Mouse (Mus musculus) midbrain, embryonic 12.5 days (tissue): Measurements from ENCODE around the gene Nphp4. TPM values are rescaled to one million over a fixed set of nuclear protein-coding genes. Genes with fewer than 3 reads are reported as not detected.

ENCODE experiments used
- ATAC-seq: fragments of 200-750 bp; cut with Nextera tagmentation; 2 replicates; pipeline ENCODE4 v1.8.0; 2017; ENCODE audit warnings: low read depth, moderate TSS enrichment, moderate library complexity; ENCODE audit not compliant: low FRiP score
- H3K27ac ChIP-seq: fragments of 300-500 bp; sonication (generic); replicated peaks from 2 replicates; pipeline ENCODE4 v1.5.1; 2016; ENCODE audit warnings: mild to moderate bottlenecking
- H3K27me3 ChIP-seq: fragments of 300-500 bp; sonication (generic); 2 replicates; pipeline ENCODE4 v1.6.1; 2016; ENCODE audit warnings: mild to moderate bottlenecking
- H3K36me3 ChIP-seq: fragments of 300-500 bp; sonication (generic); 2 replicates; pipeline ENCODE4 v1.6.1; 2016
- H3K4me1 ChIP-seq: fragments of 300-500 bp; sonication (generic); 2 replicates; pipeline ENCODE4 v1.6.1; 2016
- H3K4me2 ChIP-seq: fragments of 300-500 bp; sonication (generic); replicated peaks from 2 replicates; pipeline ENCODE4 v1.6.1; 2016; ENCODE audit warnings: mild to moderate bottlenecking, moderate library complexity
- H3K4me3 ChIP-seq: fragments of 300-500 bp; sonication (generic); 2 replicates; pipeline ENCODE4 v1.5.1; 2016; ENCODE audit warnings: mild to moderate bottlenecking
- H3K9ac ChIP-seq: fragments of 300-500 bp; sonication (generic); replicated peaks from 2 replicates; pipeline ENCODE4 v1.6.1; 2016; ENCODE audit warnings: mild to moderate bottlenecking, moderate library complexity
- H3K9me3 ChIP-seq: fragments of 300-500 bp; sonication (generic); 2 replicates; pipeline ENCODE4 v1.6.1; 2016; ENCODE audit warnings: mild to moderate bottlenecking
- WGBS: fragments of 180-500 bp; shearing (Covaris S2); methylation state at CpG from one replicate; pipeline ENCODE4 v1.1.7; 2016; 5-methylcytosine and 5-hydroxymethylcytosine counted together
- polyA plus RNA-seq: library from polyadenylated mRNA; unstranded; fragments of >200 nt; fragmentation: Nextera tagmentation; extraction: Ambion mirVana; gene quantifications from 2 replicates; pipeline ENCODE4 v1.2.1, GENCODE M21; 2016

Nphp4 gene
- polyA plus RNA-seq, 1 experiment from 2014 or later: 8.1 TPM

- 65% methylated on average over 12 of the region's 12 CpGs for WGBS
- no peak overlapping the region for H3K27ac ChIP-seq
- H3K9ac ChIP-seq: no peak overlapping the region
- no peak overlapping the region for H3K4me2 ChIP-seq
- no peak for ATAC-seq
- 0 out of 2 replicates have a peak, but pooled peaks cover 2% of the 10 kb centered on the region for H3K27me3 ChIP-seq
- peaks cover 6% of the 10 kb centered on the region; the same call in 1 of the 2 replicates for H3K4me1 ChIP-seq
- no peak overlapping the region for H3K4me3 ChIP-seq
- H3K36me3 ChIP-seq: no peaks in the 10 kb centered on the region
- no peaks in the 10 kb centered on the region for H3K9me3 ChIP-seq
These were observed 97.8 kb downstream of the Nphp4 start for GRCm38 (mm10) chr4:152574266-152574665.

- Histone ChIP-seq H3K9me3 (no peaks in the 10 kb centered on the region), H3K4me1 (peaks cover 4% of the 10 kb centered on the region; the same call in 1 of the 2 replicates), H3K4me2 (no peak overlapping the region), H3K36me3 (no peaks in the 10 kb centered on the region), H3K27me3 (no peaks in the 10 kb centered on the region), H3K9ac (no peak overlapping the region), H3K27ac (no peak overlapping the region; the same call in 1 of the 2 replicates), H3K4me3 (no peak overlapping the region)
- ATAC-seq: no peak
- WGBS: 46% methylated on average over 4 of the region's 4 CpGs
These were observed 100.3 kb downstream of the Nphp4 start for GRCm38 (mm10) chr4:152576826-152577225.

DNA sequence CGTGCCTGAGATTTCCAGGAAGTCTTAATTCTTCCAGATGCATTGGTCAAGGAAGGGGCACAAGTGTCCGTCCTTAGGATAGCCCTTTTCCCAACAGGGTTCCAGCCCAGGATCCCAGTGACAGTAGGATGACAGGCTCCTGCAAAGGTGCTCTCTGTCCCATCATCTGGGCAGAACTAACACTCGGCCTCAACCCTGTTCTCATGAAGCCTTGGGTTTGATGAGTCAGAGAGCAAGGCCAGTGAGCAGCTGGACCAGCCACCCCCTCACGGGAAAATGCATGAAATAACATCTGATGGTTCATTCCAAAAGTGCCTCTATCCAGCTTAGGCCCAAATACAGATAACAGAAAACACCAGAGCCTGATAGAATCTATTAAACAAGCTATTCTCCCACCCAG, 103.5 kb downstream of the Nphp4 start:
- no peak for ATAC-seq
- no peaks in the 10 kb centered on the region for H3K36me3 ChIP-seq
- no peaks in the 10 kb centered on the region for H3K9me3 ChIP-seq
- H3K4me3 ChIP-seq: no peak overlapping the region
- no peak overlapping the region for H3K27ac ChIP-seq
- no peak overlapping the region for H3K4me2 ChIP-seq
- no peaks in the 10 kb centered on the region for H3K27me3 ChIP-seq
- peaks cover 4% of the 10 kb centered on the region; the same call in 1 of the 2 replicates for H3K4me1 ChIP-seq
- WGBS: 82% methylated on average over 4 of the region's 4 CpGs
- H3K9ac ChIP-seq: no peak overlapping the region

- peaks cover 5% of the 10 kb centered on the region; the same call in 1 of the 2 replicates for H3K4me1 ChIP-seq
- H3K4me2 ChIP-seq: no peak overlapping the region
- H3K27me3 ChIP-seq: no peaks in the 10 kb centered on the region
- H3K4me3 ChIP-seq: no peak overlapping the region
- no peaks in the 10 kb centered on the region for H3K36me3 ChIP-seq
- no peak for ATAC-seq
- no peaks in the 10 kb centered on the region for H3K9me3 ChIP-seq
- 42% methylated on average over 6 of the region's 6 CpGs for WGBS
- H3K9ac ChIP-seq: no peak overlapping the region
- no peak overlapping the region for H3K27ac ChIP-seq
These were observed 105.7 kb downstream of the Nphp4 start for GRCm38 (mm10) chr4:152582206-152582605.

GRCm38 (mm10) chr4:152583616-152584015, 107.1 kb downstream of the Nphp4 start:
- H3K4me1 ChIP-seq: peaks cover 5% of the 10 kb centered on the region; the same call in 1 of the 2 replicates
- H3K9ac ChIP-seq: no peak overlapping the region
- H3K4me2 ChIP-seq: no peak overlapping the region
- no peak overlapping the region for H3K27ac ChIP-seq
- ATAC-seq: no peak
- no peaks in the 10 kb centered on the region for H3K9me3 ChIP-seq
- H3K4me3 ChIP-seq: no peak overlapping the region
- WGBS: 72% methylated on average over 6 of the region's 6 CpGs
- H3K27me3 ChIP-seq: no peaks in the 10 kb centered on the region
- no peaks in the 10 kb centered on the region for H3K36me3 ChIP-seq

DNA sequence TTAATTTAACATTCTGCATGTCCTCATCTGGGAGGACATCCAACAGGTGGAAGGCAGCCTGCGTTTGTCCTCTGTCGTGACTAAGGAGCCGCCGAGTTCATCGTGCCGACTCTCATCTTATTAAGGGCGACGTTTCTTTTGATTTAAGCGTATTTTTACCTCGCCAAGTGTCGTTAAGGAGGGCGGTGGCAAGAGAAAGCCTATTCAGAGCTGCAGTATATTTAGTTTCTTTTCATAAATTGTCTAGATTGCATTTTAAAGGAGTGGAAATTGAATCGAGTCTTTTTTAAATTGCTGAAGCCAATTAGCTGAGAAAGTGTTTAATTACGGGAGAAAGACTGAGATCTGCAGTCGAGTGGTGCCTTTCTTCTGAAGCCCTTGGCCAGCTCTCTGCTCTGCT, 109.0 kb downstream of the Nphp4 start:
- Histone ChIP-seq H3K4me3 (no peak overlapping the region), H3K36me3 (no peaks in the 10 kb centered on the region), H3K27ac (no peak overlapping the region), H3K4me1 (peaks cover 5% of the 10 kb centered on the region; the same call in 1 of the 2 replicates), H3K9me3 (no peaks in the 10 kb centered on the region), H3K27me3 (no peaks in the 10 kb centered on the region), H3K9ac (no peak overlapping the region), H3K4me2 (no peak overlapping the region)
- ATAC-seq: no peak
- WGBS: 80% methylated on average over 15 of the region's 15 CpGs

DNA sequence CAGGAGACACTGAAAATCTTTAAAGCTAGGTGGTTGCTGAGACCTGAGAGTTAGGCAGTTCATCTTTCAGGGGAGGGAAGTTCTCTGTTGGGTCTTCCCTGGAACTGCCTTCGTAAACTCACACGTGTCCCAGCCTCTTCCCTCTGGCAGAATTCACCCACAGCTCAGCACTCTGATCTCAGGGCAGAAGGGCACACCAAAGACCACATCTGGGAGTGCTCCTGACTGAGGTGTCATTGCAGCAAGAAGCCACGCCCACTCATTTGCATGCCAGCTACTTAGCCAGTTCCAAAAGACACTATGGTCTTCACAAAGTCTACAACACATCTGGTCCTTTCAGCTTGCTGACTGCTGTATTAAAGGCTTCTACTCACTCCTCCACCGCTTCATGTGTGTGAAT, 109.7 kb downstream of the Nphp4 start:
- 46% methylated on average over 4 of the region's 4 CpGs for WGBS
- no peak overlapping the region for H3K27ac ChIP-seq
- H3K27me3 ChIP-seq: no peaks in the 10 kb centered on the region
- peaks cover 5% of the 10 kb centered on the region; the same call in 1 of the 2 replicates for H3K4me1 ChIP-seq
- no peaks in the 10 kb centered on the region for H3K36me3 ChIP-seq
- no peak overlapping the region for H3K4me2 ChIP-seq
- no peak for ATAC-seq
- H3K9ac ChIP-seq: no peak overlapping the region
- H3K9me3 ChIP-seq: no peaks in the 10 kb centered on the region
- no peak overlapping the region for H3K4me3 ChIP-seq

- WGBS: 63% methylated on average over 5 of the region's 5 CpGs
These were observed 127.8 kb downstream of the Nphp4 start for GRCm38 (mm10) chr4:152604285-152604684.

DNA sequence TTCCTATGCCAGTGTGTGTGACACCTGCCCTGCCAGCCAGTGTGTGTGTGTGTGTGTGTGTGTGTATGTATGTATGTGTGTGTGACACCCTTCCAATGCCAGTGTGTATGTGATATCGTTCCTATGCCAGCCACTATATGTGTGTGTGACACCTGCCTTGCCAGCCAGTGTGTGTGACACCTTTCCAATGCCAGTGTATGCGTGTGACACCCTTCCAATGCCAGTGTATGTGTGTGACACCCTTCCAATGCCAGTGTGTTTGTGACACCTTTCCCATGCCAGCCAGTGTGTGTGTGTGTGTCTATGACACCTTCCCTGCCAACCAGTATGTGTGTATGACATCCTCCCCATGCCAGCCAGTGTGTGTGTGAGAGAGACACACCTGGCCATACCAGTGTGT, 132.7 kb downstream of the Nphp4 start:
- no peak for ATAC-seq
- Histone ChIP-seq H3K4me1 (peaks cover 9% of the 10 kb centered on the region; the same call in 1 of the 2 replicates), H3K36me3 (no peaks in the 10 kb centered on the region), H3K27me3 (peaks cover 21% of the 10 kb centered on the region; the same call in 1 of the 2 replicates), H3K9ac (no peak overlapping the region), H3K4me2 (no peak overlapping the region), H3K9me3 (0 out of 2 replicates have a peak, but pooled peaks cover 7% of the 10 kb centered on the region), H3K4me3 (no peak overlapping the region), H3K27ac (no peak overlapping the region)
- WGBS: 81% methylated on average over 2 of the region's 2 CpGs

More at GRCm38 (mm10) chr4:152604285-152604684, 127.8 kb downstream of the Nphp4 start:
- no peak for ATAC-seq
- Histone ChIP-seq H3K27ac (0 out of 2 replicates have a peak overlapping the region, but pooled peaks have one; percentile 15), H3K9me3 (no peaks in the 10 kb centered on the region), H3K4me1 (peaks cover 9% of the 10 kb centered on the region; the same call in 1 of the 2 replicates), H3K27me3 (peaks cover 21% of the 10 kb centered on the region; the same call in 1 of the 2 replicates), H3K4me3 (no peak overlapping the region), H3K36me3 (no peaks in the 10 kb centered on the region), H3K9ac (no peak overlapping the region), H3K4me2 (no peak overlapping the region)

DNA sequence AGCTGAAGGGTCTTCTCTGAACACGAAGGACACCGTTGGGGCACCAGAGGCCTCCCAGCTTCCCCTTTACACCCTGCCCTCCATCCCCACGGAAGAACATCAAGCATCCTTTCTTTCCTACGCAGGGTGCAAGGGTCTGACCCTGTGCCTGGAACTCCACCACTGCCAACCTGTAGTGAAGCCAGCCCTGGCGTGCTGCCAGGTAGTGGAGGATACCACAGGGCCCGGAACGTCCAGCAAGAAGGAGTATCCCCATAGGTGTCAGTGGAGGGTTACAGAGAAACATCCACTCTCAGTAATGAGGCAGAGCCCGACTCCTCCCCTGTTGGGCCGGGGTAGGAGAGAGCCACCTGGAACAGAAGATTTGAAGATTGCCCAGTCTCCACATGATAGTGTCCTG, 133.5 kb downstream of the Nphp4 start:
- H3K4me3 ChIP-seq: no peak overlapping the region
- H3K4me2 ChIP-seq: no peak overlapping the region
- no peak for ATAC-seq
- H3K4me1 ChIP-seq: peaks cover 9% of the 10 kb centered on the region; the same call in 1 of the 2 replicates
- 85% methylated on average over 9 of the region's 9 CpGs for WGBS
- no peak overlapping the region for H3K9ac ChIP-seq
- H3K27me3 ChIP-seq: peaks cover 21% of the 10 kb centered on the region; the same call in 1 of the 2 replicates
- no peak overlapping the region for H3K27ac ChIP-seq
- H3K36me3 ChIP-seq: no peaks in the 10 kb centered on the region
- 0 out of 2 replicates have a peak, but pooled peaks cover 7% of the 10 kb centered on the region for H3K9me3 ChIP-seq
